Mouse (Mus musculus) MEL (cell line): ENCODE measurements around the gene Stk16.

ENCODE experiments used
- CHD1 ChIP-seq: IDR thresholded peaks from 2 replicates; pipeline ENCODE4 v1.6.1; 2012; ENCODE audit warnings: low read depth, mild to moderate bottlenecking, inconsistent platforms, low read length, improper control_type of control experiment
- CTCF ChIP-seq, 3 experiments: IDR thresholded peaks in 2 of 3; conservative IDR thresholded peaks in 1 of 3; 2 replicates each; pipeline ENCODE4 v1.5.1; 2011 to 2012; ENCODE audit warnings: low read length in 3 of 3, low read depth in 2 of 3, mild to moderate bottlenecking in 2 of 3, improper control_type of control experiment in 1 of 3, inconsistent platforms in 1 of 3, mixed read lengths in 1 of 3, moderate library complexity in 1 of 3; ENCODE audit not compliant: control insufficient read depth in 1 of 3, insufficient read depth in 1 of 3, poor library complexity in 1 of 3, severe bottlenecking in 1 of 3
- GATA1 ChIP-seq: IDR thresholded peaks from 2 replicates; pipeline ENCODE4 v1.6.1; 2011; ENCODE audit warnings: low read depth, low read length, improper control_type of control experiment
- KAT2A ChIP-seq: conservative IDR thresholded peaks from 2 replicates; pipeline ENCODE4 v1.6.1; 2012; ENCODE audit warnings: low read depth, low read length, improper control_type of control experiment, inconsistent platforms
- MAX ChIP-seq: IDR thresholded peaks from 2 replicates; pipeline ENCODE4 v1.6.1; 2011; ENCODE audit warnings: low read length, improper control_type of control experiment
- MEF2A ChIP-seq: IDR thresholded peaks from 2 replicates; pipeline ENCODE4 v1.6.1; 2014; ENCODE audit warnings: low read depth, mild to moderate bottlenecking, inconsistent platforms, low read length, improper control_type of control experiment; ENCODE audit not compliant: poor library complexity, insufficient replicate concordance, severe bottlenecking; ENCODE audit errors: extremely low read depth
- NRF1 ChIP-seq: IDR thresholded peaks from 2 replicates; pipeline ENCODE4 v1.6.1; 2014; ENCODE audit warnings: low read depth, mild to moderate bottlenecking, inconsistent platforms, low read length, improper control_type of control experiment, moderate library complexity; ENCODE audit not compliant: poor library complexity, insufficient read depth, severe bottlenecking
- POLR2A ChIP-seq, 2 experiments: IDR thresholded peaks; 2 replicates each; pipeline ENCODE4 v1.6.1; 2011 to 2012; ENCODE audit warnings: low read length in 2 of 2, mild to moderate bottlenecking in 2 of 2, control low read depth in 1 of 2, improper control_type of control experiment in 1 of 2, low read depth in 1 of 2, moderate library complexity in 1 of 2; ENCODE audit not compliant: control insufficient read depth in 1 of 2, insufficient read depth in 1 of 2, poor library complexity in 1 of 2
- TCF12 ChIP-seq: IDR thresholded peaks from 2 replicates; pipeline ENCODE4 v1.6.1; 2014; ENCODE audit warnings: low read depth, mild to moderate bottlenecking, inconsistent platforms, low read length, improper control_type of control experiment, moderate library complexity
- ZC3H11A ChIP-seq: IDR thresholded peaks from 2 replicates; pipeline ENCODE4 v1.6.1; 2012; ENCODE audit warnings: low read depth, mild to moderate bottlenecking, inconsistent platforms, low read length, improper control_type of control experiment
- ZMIZ1 ChIP-seq: IDR thresholded peaks from 2 replicates; pipeline ENCODE4 v1.6.1; 2012; ENCODE audit warnings: low read depth, mild to moderate bottlenecking, inconsistent platforms, low read length, improper control_type of control experiment, moderate library complexity

DNA sequence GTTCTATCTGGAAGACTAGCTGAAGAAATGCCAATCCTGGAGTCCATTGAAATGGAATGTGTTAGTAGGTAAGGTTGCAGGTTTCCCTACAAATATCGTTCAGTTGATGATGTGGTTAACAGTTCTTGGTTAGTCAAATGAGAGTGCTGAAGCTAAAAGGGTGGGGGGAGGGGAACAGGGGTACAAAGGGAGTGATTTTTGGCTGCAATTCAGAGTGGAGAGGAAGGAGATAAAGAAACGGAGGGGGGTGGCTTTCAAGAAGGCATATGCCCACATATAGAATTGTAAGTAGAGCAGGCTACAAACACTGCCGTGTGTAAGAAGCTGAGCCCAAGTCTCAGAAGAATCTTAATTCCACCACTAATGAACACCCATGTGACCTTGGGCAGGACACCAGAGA, 14.8 kb downstream of the Stk16 start:
- TF ChIP-seq GATA1, result peak; percentile 76
- 0 out of 4 replicates have a peak, but pooled peaks of 1 of the 2 experiments have one; percentile 21 for TF ChIP-seq POLR2A (IDR thresholded peaks at IDR 0.05; ENCODE audit: control insufficient read depth in 1 of 2, insufficient read depth in 1 of 2, low read depth in 1 of 2, low read length in 2 of 2, poor library complexity in 1 of 2)
- TF ChIP-seq CHD1, result no peak
- no peak for TF ChIP-seq ZMIZ1
- TF ChIP-seq NRF1, result no peak
- no peak; the same call in 1 of the 2 replicates for TF ChIP-seq MAX
- TF ChIP-seq CTCF (IDR thresholded peaks at IDR 0.05 in 2 of 3, conservative IDR thresholded peaks at IDR 0.05 in 1 of 3; ENCODE audit: control insufficient read depth in 1 of 3, insufficient read depth in 1 of 3, low read depth in 2 of 3, low read length in 3 of 3, poor library complexity in 1 of 3, severe bottlenecking in 1 of 3), result no peak
- peak; percentile 61; the same call in 1 of the 2 replicates for TF ChIP-seq TCF12
- TF ChIP-seq ZC3H11A, result no peak
- no peak for TF ChIP-seq MEF2A
- no peak for TF ChIP-seq KAT2A
